Mouse (Mus musculus): Measurements from ENCODE around the gene Olfr315. TPM values are rescaled to one million over a fixed set of nuclear protein-coding genes. Genes with fewer than 3 reads are reported as not detected.

The Olfr315 gene
- total and polyA plus RNA-seq, 2 experiments from 2014 or later = not detected

DNA sequence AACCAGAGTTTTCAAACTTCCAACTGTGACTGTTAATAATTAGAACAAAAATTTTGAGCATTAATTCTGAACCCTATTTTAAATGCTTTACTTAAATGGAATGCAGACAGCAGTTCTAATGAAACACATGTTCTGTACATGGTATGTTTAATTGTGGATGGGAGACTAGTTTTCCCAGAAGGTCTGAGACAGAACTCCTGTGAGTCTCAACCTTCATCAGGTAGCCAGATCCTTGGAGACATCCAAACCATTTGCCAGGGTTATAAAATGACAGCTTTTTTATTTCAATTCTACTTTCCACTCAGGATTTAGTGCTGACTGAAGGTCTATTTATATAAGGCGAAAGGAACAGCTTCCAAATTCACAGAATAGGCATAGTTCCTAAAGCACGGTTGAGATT is 20.6 kb upstream of the Olfr315 start, which contains the start of gene Olfr316:
Olfr316 (plus strand) TSS at position 301 of the 400 bp plus-strand sequence.
- no peaks in the 10 kb centered on the region for H3K36me3 ChIP-seq (replicated peaks; ENCODE audit: control insufficient read depth, insufficient read depth, low read length)
- no peak within 1 kb of the TSS for H3K27ac ChIP-seq (ENCODE audit: low read depth)
- no peak for ATAC-seq (ENCODE audit: insufficient read depth, low read depth)
- no peaks in the 10 kb centered on the region for H3K9me3 ChIP-seq (replicated peaks; ENCODE audit: control insufficient read depth, low read length)
- no peaks in the 10 kb centered on the region for H3K4me1 ChIP-seq (ENCODE audit: control insufficient read depth, insufficient read depth)
- H3K4me3 ChIP-seq (ENCODE audit: low read depth, low read length) = no peak within 1 kb of the TSS
- no peak for DNase-seq (ENCODE audit: low spot score)
- H3K27me3 ChIP-seq (ENCODE audit: control insufficient read depth, insufficient read depth, low read length) = no peaks in the 10 kb centered on the region
- TF ChIP-seq EP300 (IDR thresholded peaks at IDR 0.05; ENCODE audit: low read depth) (no peak), CTCF (IDR thresholded peaks at IDR 0.05; ENCODE audit: low read depth) (no peak)
- H3K4me2 ChIP-seq (ENCODE audit: low read depth, low read length) = no peak within 1 kb of the TSS
- no peak within 1 kb of the TSS for H3K9ac ChIP-seq (replicated peaks; ENCODE audit: low read depth, low read length)
- 73% methylated on average over 2 of the region's 2 CpGs for WGBS

GRCm38 (mm10) chr11:58782480-58783089 is 9.6 kb downstream of the Olfr315 start, which contains the start of gene Olfr314:
Gene Olfr314 (plus strand): TSS chr11:58782952.
- no peak within 1 kb of the TSS for H3K4me2 ChIP-seq (ENCODE audit: low read depth, low read length)
- 42% methylated on average over 6 of the region's 6 CpGs for WGBS
- no peak within 1 kb of the TSS for H3K27ac ChIP-seq (ENCODE audit: low read depth)
- H3K9ac ChIP-seq (replicated peaks; ENCODE audit: low read depth, low read length) = no peak within 1 kb of the TSS
- DNase-seq (ENCODE audit: low spot score) = no peak
- TF ChIP-seq EP300 (IDR thresholded peaks at IDR 0.05; ENCODE audit: low read depth) (no peak), CTCF (IDR thresholded peaks at IDR 0.05; ENCODE audit: low read depth) (no peak)
- no peak within 1 kb of the TSS for H3K4me3 ChIP-seq (ENCODE audit: low read depth, low read length)
- peaks cover 9% of the 10 kb centered on the region for H3K4me1 ChIP-seq (ENCODE audit: control insufficient read depth, insufficient read depth)
- no peaks in the 10 kb centered on the region for H3K36me3 ChIP-seq (replicated peaks; ENCODE audit: control insufficient read depth, insufficient read depth, low read length)
- no peaks in the 10 kb centered on the region for H3K27me3 ChIP-seq (ENCODE audit: control insufficient read depth, insufficient read depth, low read length)
- ATAC-seq (ENCODE audit: insufficient read depth, low read depth) = no peak
- no peaks in the 10 kb centered on the region for H3K9me3 ChIP-seq (replicated peaks; ENCODE audit: control insufficient read depth, low read length)

DNA sequence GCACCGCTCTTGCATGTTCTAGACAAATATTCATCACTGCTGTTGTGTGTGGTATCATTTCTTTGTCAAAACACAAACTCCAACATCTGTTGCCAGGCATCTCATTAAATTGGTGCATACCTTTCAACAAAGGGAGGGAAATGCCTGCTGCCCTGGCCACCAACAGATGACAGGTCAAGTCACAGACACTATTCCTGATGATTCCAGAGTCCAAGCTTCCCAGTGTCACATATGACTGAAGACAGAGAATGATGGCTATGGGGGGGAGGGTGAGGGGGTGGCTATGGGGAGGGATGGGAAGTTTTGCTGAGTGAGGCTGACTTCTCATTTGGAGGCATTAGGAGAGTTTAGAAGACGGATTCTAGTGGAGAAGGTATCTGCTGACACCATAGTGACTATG is 11.2 kb downstream of the Olfr315 start:
- H3K4me1 ChIP-seq (ENCODE audit: control insufficient read depth, insufficient read depth) = peaks cover 9% of the 10 kb centered on the region
- peak; percentile 39 for DNase-seq (ENCODE audit: low spot score)
- peak; percentile 53 for ATAC-seq (ENCODE audit: insufficient read depth, low read depth)
- no peaks in the 10 kb centered on the region for H3K36me3 ChIP-seq (replicated peaks; ENCODE audit: control insufficient read depth, insufficient read depth, low read length)
- H3K4me3 ChIP-seq (ENCODE audit: low read depth, low read length) = no peak overlapping the region
- TF ChIP-seq EP300 (IDR thresholded peaks at IDR 0.05; ENCODE audit: low read depth) (no peak), CTCF (IDR thresholded peaks at IDR 0.05; ENCODE audit: low read depth) (no peak)
- no peak overlapping the region for H3K4me2 ChIP-seq (ENCODE audit: low read depth, low read length)
- WGBS = 41% methylated on average over 2 of the region's 2 CpGs
- H3K9ac ChIP-seq (replicated peaks; ENCODE audit: low read depth, low read length) = no peak overlapping the region
- H3K9me3 ChIP-seq (replicated peaks; ENCODE audit: control insufficient read depth, low read length) = no peaks in the 10 kb centered on the region
- no peak overlapping the region for H3K27ac ChIP-seq (ENCODE audit: low read depth)
- H3K27me3 ChIP-seq (ENCODE audit: control insufficient read depth, insufficient read depth, low read length) = no peaks in the 10 kb centered on the region

DNA sequence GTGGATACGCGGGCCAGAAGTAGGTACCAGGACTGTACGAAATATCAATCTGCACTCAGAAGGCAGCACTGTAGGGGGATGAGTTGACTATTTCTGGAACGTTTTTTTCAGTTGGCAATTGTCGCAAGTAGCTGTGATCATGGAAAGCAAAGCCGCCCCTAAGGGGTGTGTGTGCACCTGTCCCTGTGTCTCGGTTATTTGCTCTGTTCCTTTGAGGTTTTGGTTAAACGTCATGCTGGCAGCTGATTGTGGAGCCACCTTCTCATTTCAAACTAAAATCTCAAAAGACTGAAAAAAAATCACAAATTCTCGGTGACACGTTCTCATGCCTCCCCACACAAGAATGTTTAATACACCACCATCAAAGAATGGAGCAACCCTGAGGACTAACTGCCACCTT is 14.7 kb downstream of the Olfr315 start:
- H3K4me3 ChIP-seq (ENCODE audit: low read depth, low read length) = no peak overlapping the region
- H3K9me3 ChIP-seq (replicated peaks; ENCODE audit: control insufficient read depth, low read length) = no peaks in the 10 kb centered on the region
- H3K27me3 ChIP-seq (ENCODE audit: control insufficient read depth, insufficient read depth, low read length) = no peaks in the 10 kb centered on the region
- TF ChIP-seq EP300 (IDR thresholded peaks at IDR 0.05; ENCODE audit: low read depth) (no peak), CTCF (IDR thresholded peaks at IDR 0.05; ENCODE audit: low read depth) (no peak)
- no peak for DNase-seq (ENCODE audit: low spot score)
- no peak for ATAC-seq (ENCODE audit: insufficient read depth, low read depth)
- H3K27ac ChIP-seq (ENCODE audit: low read depth) = no peak overlapping the region
- H3K36me3 ChIP-seq (replicated peaks; ENCODE audit: control insufficient read depth, insufficient read depth, low read length) = no peaks in the 10 kb centered on the region
- H3K4me2 ChIP-seq (ENCODE audit: low read depth, low read length) = no peak overlapping the region
- no peak overlapping the region for H3K9ac ChIP-seq (replicated peaks; ENCODE audit: low read depth, low read length)
- peaks cover 4% of the 10 kb centered on the region for H3K4me1 ChIP-seq (ENCODE audit: control insufficient read depth, insufficient read depth)
- WGBS = 82% methylated on average over 10 of the region's 10 CpGs

DNA sequence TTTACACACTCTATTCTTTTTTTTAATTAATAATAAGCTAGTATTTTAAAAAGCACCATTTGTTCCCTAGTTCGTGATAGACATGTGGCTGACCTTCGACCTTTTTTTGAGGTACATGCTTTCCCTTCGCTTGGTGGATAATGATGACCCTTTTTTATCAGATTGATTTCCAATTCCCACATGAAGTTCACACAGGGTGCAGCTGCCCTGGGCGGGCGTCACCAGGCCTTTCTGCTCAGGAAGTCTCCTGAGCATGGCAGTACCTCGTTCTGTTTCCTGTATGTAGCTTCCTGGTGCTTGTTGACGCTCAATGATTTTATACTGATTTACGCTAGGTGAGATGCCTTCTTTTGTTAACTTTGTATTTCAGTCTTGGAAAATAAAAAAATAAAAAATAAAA is 15.4 kb downstream of the Olfr315 start:
- H3K4me2 ChIP-seq (ENCODE audit: low read depth, low read length) = no peak overlapping the region
- H3K27me3 ChIP-seq (ENCODE audit: control insufficient read depth, insufficient read depth, low read length) = no peaks in the 10 kb centered on the region
- H3K36me3 ChIP-seq (replicated peaks; ENCODE audit: control insufficient read depth, insufficient read depth, low read length) = no peaks in the 10 kb centered on the region
- ATAC-seq (ENCODE audit: insufficient read depth, low read depth) (no peak), DNase-seq (ENCODE audit: low spot score) (no peak)
- TF ChIP-seq EP300 (IDR thresholded peaks at IDR 0.05; ENCODE audit: low read depth) = no peak
- no peak for TF ChIP-seq CTCF (IDR thresholded peaks at IDR 0.05; ENCODE audit: low read depth)
- H3K9me3 ChIP-seq (replicated peaks; ENCODE audit: control insufficient read depth, low read length) = no peaks in the 10 kb centered on the region
- no peaks in the 10 kb centered on the region; the same call in 1 of the 2 replicates for H3K4me1 ChIP-seq (ENCODE audit: control insufficient read depth, insufficient read depth)
- 76% methylated on average over 8 of the region's 8 CpGs for WGBS
- H3K4me3 ChIP-seq (ENCODE audit: low read depth, low read length) = no peak overlapping the region
- H3K27ac ChIP-seq (ENCODE audit: low read depth) = no peak overlapping the region
- H3K9ac ChIP-seq (replicated peaks; ENCODE audit: low read depth, low read length) = no peak overlapping the region

DNA sequence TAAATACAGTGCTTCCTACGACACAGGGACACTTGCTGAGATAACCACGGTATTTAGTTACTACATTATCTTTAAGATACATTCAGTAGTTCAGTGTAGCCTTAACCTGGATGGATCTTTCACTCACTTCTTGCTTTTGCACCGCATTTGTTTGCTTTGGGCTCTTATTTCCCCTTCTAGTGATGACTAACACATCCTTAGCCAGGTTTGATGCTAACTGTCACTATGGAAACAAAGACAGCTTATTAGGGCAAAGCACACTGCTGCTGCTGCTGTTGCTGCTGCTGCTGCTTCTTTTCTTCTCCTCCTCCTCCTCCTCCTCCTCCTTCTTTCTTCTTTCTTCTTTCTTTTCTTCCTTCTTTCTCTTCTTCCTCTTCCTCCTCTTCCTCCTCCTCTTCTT is 16.5 kb downstream of the Olfr315 start:
- no peak overlapping the region for H3K27ac ChIP-seq (ENCODE audit: low read depth)
- H3K4me1 ChIP-seq (ENCODE audit: control insufficient read depth, insufficient read depth) = no peaks in the 10 kb centered on the region; the same call in 1 of the 2 replicates
- H3K4me2 ChIP-seq (ENCODE audit: low read depth, low read length) = no peak overlapping the region
- 17% methylated on average over 3 of the region's 3 CpGs for WGBS
- H3K27me3 ChIP-seq (ENCODE audit: control insufficient read depth, insufficient read depth, low read length) = no peaks in the 10 kb centered on the region
- ATAC-seq (ENCODE audit: insufficient read depth, low read depth) (no peak), DNase-seq (ENCODE audit: low spot score) (no peak)
- TF ChIP-seq EP300 (IDR thresholded peaks at IDR 0.05; ENCODE audit: low read depth) = no peak
- no peak for TF ChIP-seq CTCF (IDR thresholded peaks at IDR 0.05; ENCODE audit: low read depth)
- no peak overlapping the region for H3K9ac ChIP-seq (replicated peaks; ENCODE audit: low read depth, low read length)
- H3K9me3 ChIP-seq (replicated peaks; ENCODE audit: control insufficient read depth, low read length) = no peaks in the 10 kb centered on the region
- no peak overlapping the region for H3K4me3 ChIP-seq (ENCODE audit: low read depth, low read length)
- no peaks in the 10 kb centered on the region for H3K36me3 ChIP-seq (replicated peaks; ENCODE audit: control insufficient read depth, insufficient read depth, low read length)

Data from heart, postnatal 0 days (tissue).